Comparison of ENCODE assay signal across 8 mouse cellular contexts in the genomic region with DNA sequence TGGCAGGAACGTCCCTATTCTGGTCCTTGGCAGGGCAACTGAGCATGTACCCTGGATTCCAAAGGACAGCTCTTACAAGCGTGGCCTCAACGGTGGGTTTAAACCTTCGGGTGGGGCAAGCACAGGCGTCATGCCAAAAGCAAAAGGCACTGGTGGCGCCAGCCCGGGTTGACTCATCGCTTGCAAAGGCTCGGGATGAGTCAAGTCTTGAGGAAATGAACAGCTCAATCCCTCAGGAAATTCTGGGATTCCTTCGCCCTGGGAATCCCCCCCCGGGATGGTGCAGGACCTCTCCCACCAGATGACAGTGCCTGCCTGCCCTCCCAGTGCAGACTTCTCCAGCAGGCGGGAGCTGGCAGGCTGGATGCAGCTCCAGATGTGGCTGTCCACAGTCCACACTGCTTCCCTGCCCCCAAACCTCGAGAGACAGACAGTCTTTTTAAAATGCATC. TPM values are rescaled to one million over a fixed set of nuclear protein-coding genes. Genes with fewer than 3 reads are reported as not detected.
DNase-seq lines count a peak whose midpoint lies in the region; ATAC-seq lines count a peak whose summit lies in the region.

No protein-coding gene starts in this region.

- H3K36me3 ChIP-seq in embryonic facial prominence, embryonic 14.5 days (ENCODE audit: control insufficient read depth, insufficient read depth, low read length) = peaks cover 16% of the 10 kb centered on the region
- H3K36me3 ChIP-seq in heart, embryonic 12.5 days = peaks cover 15% of the 10 kb centered on the region
- H3K36me3 ChIP-seq in kidney, embryonic 14.5 days (ENCODE audit: control insufficient read depth, insufficient read depth, low read length) = peaks cover 2% of the 10 kb centered on the region; the same call in 1 of the 2 replicates
- H3K36me3 ChIP-seq in liver, embryonic 15.5 days (replicated peaks) = peaks cover 11% of the 10 kb centered on the region
- no peaks in the 10 kb centered on the region for H3K36me3 ChIP-seq in neural tube, embryonic 12.5 days

- H3K4me2 ChIP-seq in embryonic facial prominence, embryonic 14.5 days (ENCODE audit: low read depth, low read length) = peak overlapping the region; percentile 27
- H3K4me2 ChIP-seq in heart, embryonic 12.5 days = 0 out of 2 replicates have a peak overlapping the region, but pooled peaks have one; percentile 13
- H3K4me2 ChIP-seq in kidney, embryonic 14.5 days (replicated peaks; ENCODE audit: low read depth, low read length) = no peak overlapping the region
- peak overlapping the region; percentile 21 for H3K4me2 ChIP-seq in liver, embryonic 15.5 days
- peak overlapping the region; percentile 17 for H3K4me2 ChIP-seq in neural tube, embryonic 12.5 days (replicated peaks)

- H3K4me1 ChIP-seq in embryonic facial prominence, embryonic 14.5 days (ENCODE audit: control insufficient read depth, insufficient read depth, low read length) = peaks cover 20% of the 10 kb centered on the region
- peaks cover 25% of the 10 kb centered on the region for H3K4me1 ChIP-seq in heart, embryonic 12.5 days (replicated peaks)
- no peaks in the 10 kb centered on the region for H3K4me1 ChIP-seq in kidney, embryonic 14.5 days (ENCODE audit: control insufficient read depth, insufficient read depth, low read length)
- peaks cover 14% of the 10 kb centered on the region; the same call in 1 of the 2 replicates for H3K4me1 ChIP-seq in liver, embryonic 15.5 days (replicated peaks)
- H3K4me1 ChIP-seq in neural tube, embryonic 12.5 days = peaks cover 32% of the 10 kb centered on the region

- DNase-seq in testis, postnatal 10 days (ENCODE audit: low spot score) = peak; percentile 50
- no peak for DNase-seq in testis, postnatal 14 days (ENCODE audit: low spot score)
- peak; percentile 82 for DNase-seq in embryonic facial prominence, embryonic 14.5 days (ENCODE audit: low spot score)

- H3K27ac ChIP-seq in embryonic facial prominence, embryonic 14.5 days (replicated peaks; ENCODE audit: low read depth, low read length) = peak overlapping the region; percentile 88
- peak overlapping the region; percentile 52 for H3K27ac ChIP-seq in heart, embryonic 12.5 days (ENCODE audit: poor library complexity, severe bottlenecking)
- peak overlapping the region; percentile 37; the same call in 1 of the 2 replicates for H3K27ac ChIP-seq in kidney, embryonic 14.5 days (ENCODE audit: low read depth, low read length)
- H3K27ac ChIP-seq in liver, embryonic 15.5 days (replicated peaks) = peak overlapping the region; percentile 56
- peak overlapping the region; percentile 37 for H3K27ac ChIP-seq in neural tube, embryonic 12.5 days

- peak; percentile 73 for ATAC-seq in embryonic facial prominence, embryonic 14.5 days (ENCODE audit: low read depth)
- ATAC-seq in heart, embryonic 12.5 days (ENCODE audit: insufficient number of reproducible peaks, low FRiP score) = peak; percentile 54
- no peak for ATAC-seq in kidney, embryonic 14.5 days (ENCODE audit: low FRiP score, low TSS enrichment)
- 0 out of 2 replicates have a peak, but pooled peaks have one; percentile 16 for ATAC-seq in liver, embryonic 15.5 days (ENCODE audit: insufficient read depth)
- ATAC-seq in neural tube, embryonic 12.5 days (ENCODE audit: low FRiP score, low read depth) = 0 out of 2 replicates have a peak, but pooled peaks have one; percentile 59
- no peak for ATAC-seq in activated CD4-positive, CD25-positive, alpha-beta regulatory T cell, adult 4 months

- no peak overlapping the region for H3K4me3 ChIP-seq in embryonic facial prominence, embryonic 14.5 days (ENCODE audit: low read depth, low read length)
- H3K4me3 ChIP-seq in heart, embryonic 12.5 days = no peak overlapping the region
- no peak overlapping the region for H3K4me3 ChIP-seq in kidney, embryonic 14.5 days (ENCODE audit: low read length)
- H3K4me3 ChIP-seq in liver, embryonic 15.5 days (replicated peaks) = no peak overlapping the region
- no peak overlapping the region for H3K4me3 ChIP-seq in neural tube, embryonic 12.5 days

- peak overlapping the region; percentile 38; the same call in 1 of the 2 replicates for H3K9ac ChIP-seq in embryonic facial prominence, embryonic 14.5 days (ENCODE audit: low read depth, low read length)
- no peak overlapping the region for H3K9ac ChIP-seq in heart, embryonic 12.5 days
- H3K9ac ChIP-seq in kidney, embryonic 14.5 days (ENCODE audit: low read depth, low read length) = no peak overlapping the region
- no peak overlapping the region for H3K9ac ChIP-seq in liver, embryonic 15.5 days
- no peak overlapping the region for H3K9ac ChIP-seq in neural tube, embryonic 12.5 days

- WGBS in embryonic facial prominence, embryonic 14.5 days = 44% methylated on average over 13 of the region's 13 CpGs
- WGBS in heart, embryonic 12.5 days = 52% methylated on average over 13 of the region's 13 CpGs
- 81% methylated on average over 13 of the region's 13 CpGs for WGBS in kidney, embryonic 14.5 days
- 31% methylated on average over 13 of the region's 13 CpGs for WGBS in liver, embryonic 15.5 days (ENCODE audit: insufficient replicate concordance)
- WGBS in neural tube, embryonic 12.5 days = 58% methylated on average over 13 of the region's 13 CpGs

- H3K9me3 ChIP-seq in embryonic facial prominence, embryonic 14.5 days (ENCODE audit: control insufficient read depth, low read length) = no peaks in the 10 kb centered on the region; the same call in 1 of the 2 replicates
- no peaks in the 10 kb centered on the region for H3K9me3 ChIP-seq in heart, embryonic 12.5 days (replicated peaks)
- no peaks in the 10 kb centered on the region for H3K9me3 ChIP-seq in kidney, embryonic 14.5 days (ENCODE audit: control insufficient read depth, low read length)
- no peaks in the 10 kb centered on the region for H3K9me3 ChIP-seq in liver, embryonic 15.5 days (replicated peaks)
- no peaks in the 10 kb centered on the region; the same call in 1 of the 2 replicates for H3K9me3 ChIP-seq in neural tube, embryonic 12.5 days

- H3K27me3 ChIP-seq in embryonic facial prominence, embryonic 14.5 days (replicated peaks; ENCODE audit: control insufficient read depth, insufficient read depth, low read length) = no peaks in the 10 kb centered on the region
- H3K27me3 ChIP-seq in heart, embryonic 12.5 days (replicated peaks) = no peaks in the 10 kb centered on the region
- H3K27me3 ChIP-seq in kidney, embryonic 14.5 days (ENCODE audit: control insufficient read depth, insufficient read depth, low read length) = no peaks in the 10 kb centered on the region
- no peaks in the 10 kb centered on the region for H3K27me3 ChIP-seq in liver, embryonic 15.5 days
- no peaks in the 10 kb centered on the region for H3K27me3 ChIP-seq in neural tube, embryonic 12.5 days (replicated peaks)

RNA-seq across cellular contexts. Expression of gene Hacl1, which starts 28.1 kb away (rescaled TPM):
- 13.3 and 13.4 TPM in 2 replicates for polyA plus RNA-seq in embryonic facial prominence, embryonic 14.5 days (2014; fragmentation: Nextera tagmentation; extraction: Ambion mirVana)
- polyA plus RNA-seq in heart, embryonic 12.5 days (2016; fragmentation: Nextera tagmentation; extraction: Ambion mirVana) = 7.9 and 13.2 TPM in 2 replicates
- polyA plus RNA-seq in kidney, embryonic 14.5 days (2014; fragmentation: Nextera tagmentation; extraction: Ambion mirVana) = 11.5 and 20.6 TPM in 2 replicates
- polyA plus RNA-seq in liver, embryonic 15.5 days (2015; fragmentation: Nextera tagmentation; extraction: Ambion mirVana) = 11.4 and 12.7 TPM in 2 replicates
- 7.8 and 8.1 TPM in 2 replicates for polyA plus RNA-seq in neural tube, embryonic 12.5 days (2016; fragmentation: Nextera tagmentation; extraction: Ambion mirVana)
- 10 to 100 TPM; 36.2 to 37.2 TPM for polyA plus RNA-seq in activated CD4-positive, CD25-positive, alpha-beta regulatory T cell, adult 4 months (2017; shearing (Covaris generic))

RNA-seq across cellular contexts. Expression of gene Btd, which starts 28.4 kb away (rescaled TPM):
- polyA plus RNA-seq in embryonic facial prominence, embryonic 14.5 days (2014; fragmentation: Nextera tagmentation; extraction: Ambion mirVana) = 30.3 and 37.0 TPM in 2 replicates
- polyA plus RNA-seq in heart, embryonic 12.5 days (2016; fragmentation: Nextera tagmentation; extraction: Ambion mirVana) = 23.1 and 27.8 TPM in 2 replicates
- 27.9 and 30.9 TPM in 2 replicates for polyA plus RNA-seq in kidney, embryonic 14.5 days (2014; fragmentation: Nextera tagmentation; extraction: Ambion mirVana)
- 11.6 and 13.2 TPM in 2 replicates for polyA plus RNA-seq in liver, embryonic 15.5 days (2015; fragmentation: Nextera tagmentation; extraction: Ambion mirVana)
- 16.0 and 16.1 TPM in 2 replicates for polyA plus RNA-seq in neural tube, embryonic 12.5 days (2016; fragmentation: Nextera tagmentation; extraction: Ambion mirVana)
- polyA plus RNA-seq in activated CD4-positive, CD25-positive, alpha-beta regulatory T cell, adult 4 months (2017; shearing (Covaris generic)) = 10 to 100 TPM; 19.7 to 29.2 TPM

RNA-seq across cellular contexts. Expression of gene Gm49387, which starts 28.5 kb away (rescaled TPM):
- 0.47 and 0.84 TPM in 2 replicates for polyA plus RNA-seq in embryonic facial prominence, embryonic 14.5 days (2014; fragmentation: Nextera tagmentation; extraction: Ambion mirVana)
- polyA plus RNA-seq in heart, embryonic 12.5 days (2016; fragmentation: Nextera tagmentation; extraction: Ambion mirVana) = 0.10 and 3.7 TPM in 2 replicates
- 3.3 TPM in 1 of 2 replicates, not detected in the other for polyA plus RNA-seq in kidney, embryonic 14.5 days (2014; fragmentation: Nextera tagmentation; extraction: Ambion mirVana)
- 2.9 and 3.6 TPM in 2 replicates for polyA plus RNA-seq in liver, embryonic 15.5 days (2015; fragmentation: Nextera tagmentation; extraction: Ambion mirVana)
- 0.15 TPM in 1 of 2 replicates, not detected in the other for polyA plus RNA-seq in neural tube, embryonic 12.5 days (2016; fragmentation: Nextera tagmentation; extraction: Ambion mirVana)
- polyA plus RNA-seq in activated CD4-positive, CD25-positive, alpha-beta regulatory T cell, adult 4 months (2017; shearing (Covaris generic)) = not detected

Comparison
In these comparisons a context has a peak if more than half of its experiments do, and no peak if none do; other contexts are left out.
1. ATAC-seq: peak in embryonic facial prominence, embryonic 14.5 days (single experiment), heart, embryonic 12.5 days (single experiment), liver, embryonic 15.5 days (single experiment) and neural tube, embryonic 12.5 days (single experiment); none in kidney, embryonic 14.5 days (single experiment) and activated CD4-positive, CD25-positive, alpha-beta regulatory T cell, adult 4 months (single experiment).
2. H3K27ac ChIP-seq: peak in every context shown above with its lines; median percentile 88 in embryonic facial prominence, embryonic 14.5 days; 56 in liver, embryonic 15.5 days; 52 in heart, embryonic 12.5 days; 37 in kidney, embryonic 14.5 days; 37 in neural tube, embryonic 12.5 days.